Mouse (Mus musculus) CH12F3 (cell line): Measurements from ENCODE around the gene Sprr1b.
"Not testable (repeated sequence)": the region's sequence is repeated elsewhere in the genome, so short reads cannot be mapped to it uniquely, and the experiment has no call there.

Experiments used
- in situ Hi-C: fragments of 300-500 bp; cut with MboI; formaldehyde crosslinking; loops from 2 replicates; pipeline ENCODE4 v1.14.3; 2020; ENCODE audit warnings: low sequenced_read_pairs

Gene Sprr1b

DNA sequence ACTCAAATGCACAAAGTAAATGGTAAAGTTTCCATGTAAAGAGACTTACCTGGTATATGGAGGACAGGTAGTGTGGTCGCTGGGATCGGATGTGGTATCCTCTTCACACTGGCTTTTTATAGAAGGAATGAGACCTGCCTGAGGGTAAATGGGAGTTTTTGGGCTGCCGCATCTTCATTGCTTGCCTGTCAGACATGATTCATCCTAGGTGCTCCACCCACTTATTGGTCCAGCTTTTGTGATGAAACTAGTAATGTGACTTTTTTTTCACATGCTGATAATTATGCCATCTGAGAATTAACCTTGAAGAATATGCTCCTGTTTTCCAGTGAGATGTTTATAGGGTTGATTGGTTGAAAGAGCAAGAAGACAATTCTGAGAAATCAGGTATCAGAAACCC lies at the start of gene Sprr1b:
Sprr1b (minus strand) TSS at position 101 of the 400 bp plus-strand sequence.
- in situ Hi-C loops = no loop called here

DNA sequence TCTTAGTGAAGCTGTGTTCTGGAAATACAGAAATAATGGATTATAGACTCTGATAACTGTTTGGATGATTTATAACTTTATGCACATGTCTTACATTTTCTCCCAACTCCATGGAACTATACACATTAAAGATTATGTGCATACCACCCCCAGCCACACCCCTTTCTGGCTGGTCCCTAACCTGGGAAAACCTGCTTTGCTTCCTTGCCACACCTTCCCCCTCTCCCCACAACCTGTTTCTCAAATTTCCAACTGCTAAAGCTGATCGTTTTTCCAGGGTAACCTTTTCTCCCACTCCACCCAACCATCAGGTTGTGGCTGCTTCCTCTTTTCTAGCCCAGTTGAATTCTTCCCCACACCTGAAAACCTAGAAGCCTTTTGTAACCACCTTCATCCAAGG lies 47.7 kb upstream of the Sprr1b start:
- in situ Hi-C loops = no loop called here

DNA sequence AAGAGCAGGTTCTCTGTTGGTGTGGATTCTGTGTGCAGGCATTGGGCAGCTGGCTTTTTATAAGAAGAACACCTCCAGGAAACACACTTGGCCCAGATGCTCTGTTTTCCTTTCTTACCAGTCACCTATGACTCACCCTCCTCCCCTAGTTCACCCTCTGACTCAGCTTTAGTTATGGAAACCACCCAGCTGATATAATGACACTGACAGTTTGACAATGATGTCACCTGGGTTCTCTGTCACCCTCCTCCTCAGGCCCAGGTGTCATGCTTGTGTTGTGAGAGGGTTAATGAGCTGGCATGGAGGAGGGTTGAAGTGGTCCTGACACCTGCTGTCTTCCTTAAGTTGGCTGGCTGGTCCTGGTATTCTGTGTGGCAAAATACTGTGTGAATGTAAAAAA lies 47.3 kb upstream of the Sprr1b start, which contains the start of gene Sprr1a:
Sprr1a (minus strand) TSS at position 33 of the 400 bp plus-strand sequence.
- in situ Hi-C loops = no loop called here

DNA sequence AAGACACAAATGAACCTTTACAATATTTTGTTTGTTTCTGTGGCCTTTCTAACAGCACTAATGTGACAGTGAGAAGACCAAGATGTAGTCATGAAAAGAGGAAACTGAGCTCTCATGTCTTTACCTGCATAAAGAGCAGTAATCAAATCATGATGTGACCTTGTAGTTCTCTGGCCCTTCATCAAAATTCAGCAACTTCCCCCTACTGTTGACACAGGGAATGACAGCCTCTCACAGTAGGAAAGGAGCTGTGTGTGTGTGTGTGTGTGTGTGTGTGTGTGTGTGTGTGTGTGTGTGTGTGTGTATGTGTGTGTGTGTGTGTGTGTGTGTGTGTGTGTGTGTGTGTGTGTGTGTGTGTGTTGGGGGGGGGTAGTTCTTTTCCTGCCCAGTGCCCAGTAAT lies 42.7 kb upstream of the Sprr1b start:
- in situ Hi-C loops = not testable (repeated sequence)

DNA sequence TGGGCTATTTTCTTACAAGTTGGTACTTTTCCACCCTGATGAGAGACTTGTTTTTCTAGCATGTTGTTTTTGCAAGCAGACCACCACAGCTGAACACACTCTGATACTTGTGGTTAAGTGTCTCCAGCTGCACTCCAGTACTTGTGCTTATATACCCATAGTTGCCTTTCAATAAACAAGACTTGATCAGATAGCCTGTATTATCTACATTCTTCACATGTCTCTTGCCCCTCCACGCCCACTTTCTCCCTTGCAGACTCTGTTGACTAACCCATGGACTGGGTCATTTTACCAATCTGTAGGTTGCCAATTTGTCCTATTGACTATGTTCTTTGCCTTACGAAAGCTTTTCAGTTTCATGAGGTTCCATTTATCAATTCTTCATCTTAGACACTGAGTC lies 31.5 kb upstream of the Sprr1b start:
- in situ Hi-C loops = no loop called here

DNA sequence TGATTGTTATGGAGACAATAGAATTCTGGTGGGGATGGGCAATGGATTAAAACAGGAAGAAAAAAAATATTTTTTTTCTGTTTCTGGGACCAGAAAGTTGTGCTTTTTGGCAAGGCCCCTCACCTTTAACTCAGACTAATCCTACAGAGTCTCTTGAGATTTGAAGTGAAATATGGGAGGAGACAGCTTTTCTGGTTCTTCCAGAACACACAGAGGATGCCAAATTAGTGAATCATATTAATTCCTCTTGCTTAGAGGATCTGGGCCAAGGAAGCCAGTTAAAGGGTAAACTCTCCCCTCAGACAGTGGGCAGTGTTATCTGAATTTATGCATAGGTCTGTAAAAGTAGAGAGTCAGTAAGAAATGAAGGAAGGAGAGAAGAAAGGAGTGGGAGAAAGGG lies 28.8 kb upstream of the Sprr1b start:
- in situ Hi-C loops = no loop called here

DNA sequence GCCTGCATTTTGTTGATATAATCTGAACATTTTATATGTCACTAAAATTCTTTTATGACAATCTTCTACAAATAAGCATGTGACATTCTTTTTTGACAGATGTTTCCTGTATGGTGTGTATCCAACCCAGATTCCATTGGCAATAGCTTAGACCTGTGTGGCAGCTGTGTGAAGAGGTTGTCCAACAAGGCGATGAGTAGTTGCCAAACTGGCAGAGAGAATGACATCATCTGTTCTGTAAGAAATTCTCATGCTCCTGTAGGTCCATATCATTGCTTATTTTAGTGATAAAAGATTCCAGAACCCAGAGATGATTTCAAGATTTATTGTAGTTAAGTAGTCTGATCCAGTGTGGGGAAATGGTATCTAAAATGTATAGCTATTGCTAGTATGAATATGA lies 28.0 kb upstream of the Sprr1b start:
- in situ Hi-C loops = no loop called here

DNA sequence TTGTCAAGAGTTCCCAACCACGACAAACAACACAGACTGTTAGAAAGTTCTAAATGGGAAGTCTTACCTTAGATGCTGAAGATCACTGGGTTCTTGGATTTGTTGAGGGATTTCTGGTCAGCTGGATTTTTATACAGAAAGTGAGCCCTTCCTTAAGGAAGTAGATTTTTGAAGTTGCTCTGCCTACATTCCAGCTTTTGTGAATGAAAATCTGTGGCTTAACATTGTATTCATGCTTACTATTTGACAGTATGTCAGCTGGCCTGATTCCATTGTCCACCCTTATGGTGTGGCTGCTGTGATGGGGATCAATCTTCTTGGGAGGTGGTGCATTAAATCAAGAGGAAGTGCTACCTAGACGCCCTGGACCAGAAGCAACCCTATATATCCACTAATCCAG lies 20.0 kb upstream of the Sprr1b start, which contains the start of gene Sprr3:
Sprr3 (minus strand) TSS at position 101 of the 400 bp plus-strand sequence.
- in situ Hi-C loops = no loop called here

DNA sequence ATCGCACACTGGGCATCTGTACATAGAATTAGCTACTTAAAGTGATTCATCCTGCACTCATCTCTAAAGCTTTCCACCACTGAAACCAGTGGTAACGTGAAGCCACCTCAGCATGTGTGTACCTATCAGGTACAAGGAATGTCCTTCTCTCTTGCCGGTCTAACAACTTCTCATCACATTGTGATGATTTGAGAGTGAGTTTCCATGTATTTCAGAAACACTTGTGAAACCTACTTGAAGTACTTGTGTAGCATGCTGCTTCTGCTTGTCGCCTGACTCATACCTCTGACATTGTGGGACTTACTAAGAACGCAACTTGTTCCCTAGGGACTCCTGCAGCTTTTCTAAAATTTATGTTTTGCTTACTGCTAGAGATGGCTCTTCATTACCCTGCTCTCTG lies 16.6 kb upstream of the Sprr1b start:
- in situ Hi-C loops = no loop called here

DNA sequence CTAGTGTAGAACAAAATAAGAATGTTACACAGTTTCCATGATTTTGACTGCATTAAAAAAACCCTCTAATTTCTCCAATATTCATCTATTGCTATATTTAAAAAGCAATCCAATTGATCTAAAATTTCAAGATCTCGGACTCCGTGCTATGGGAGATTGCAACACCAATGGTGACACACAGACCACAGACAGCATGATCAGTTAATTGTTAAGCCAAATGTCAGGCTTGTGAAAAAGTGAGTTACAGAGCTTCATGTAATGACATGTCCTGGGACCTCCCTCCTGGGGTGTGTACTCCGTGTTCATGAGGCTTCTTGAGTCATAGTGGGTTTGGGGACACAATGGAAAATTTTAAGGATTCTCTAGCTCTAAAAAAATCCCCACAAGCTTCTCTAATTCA lies 1.6 kb upstream of the Sprr1b start:
- in situ Hi-C loops = no loop called here

DNA sequence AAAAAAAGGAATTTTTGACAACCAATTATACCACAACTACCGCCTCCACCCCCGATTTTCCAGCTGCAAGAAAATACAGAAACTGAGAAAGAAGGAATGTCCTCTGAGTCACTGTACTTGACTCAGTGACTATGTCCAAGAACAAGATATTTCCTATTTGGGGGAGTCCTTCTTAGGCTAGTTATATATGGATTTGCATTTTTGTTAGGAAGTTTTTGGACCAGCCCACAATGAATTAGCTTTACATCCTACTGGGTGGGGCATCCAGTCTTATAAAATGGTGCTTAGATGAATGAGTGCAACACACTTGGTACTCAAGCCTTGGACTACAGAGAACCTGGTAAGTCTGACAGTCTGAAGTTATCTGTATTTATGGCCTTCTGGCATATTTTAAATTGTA lies 6.3 kb downstream of the Sprr1b start, which contains the start of gene Sprr2k:
Sprr2k (plus strand) TSS at position 301 of the 400 bp plus-strand sequence.
- in situ Hi-C loops = no loop called here

DNA sequence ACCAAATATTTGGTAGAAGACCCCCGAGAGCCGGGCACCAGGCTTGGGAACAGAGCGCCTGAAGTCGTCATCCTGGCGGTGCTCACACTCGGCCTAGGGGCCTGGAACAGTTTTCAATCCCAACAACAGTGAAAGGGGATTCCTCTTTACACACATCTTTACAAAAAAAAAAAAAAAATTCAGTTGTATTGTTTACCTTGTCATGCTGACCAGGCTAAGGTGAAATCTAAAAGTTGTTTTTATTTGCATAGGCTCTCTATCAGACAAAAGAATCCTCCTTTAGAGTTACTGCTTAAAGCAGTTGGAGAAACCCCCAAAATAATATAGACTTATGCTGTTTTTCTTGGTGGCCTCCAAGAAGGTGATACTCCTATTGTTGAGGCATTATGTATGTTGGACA lies 9.3 kb downstream of the Sprr1b start, which contains the start of gene Gm9774:
Gm9774 (minus strand) TSS at position 101 of the 400 bp plus-strand sequence.
- in situ Hi-C loops = no loop called here

DNA sequence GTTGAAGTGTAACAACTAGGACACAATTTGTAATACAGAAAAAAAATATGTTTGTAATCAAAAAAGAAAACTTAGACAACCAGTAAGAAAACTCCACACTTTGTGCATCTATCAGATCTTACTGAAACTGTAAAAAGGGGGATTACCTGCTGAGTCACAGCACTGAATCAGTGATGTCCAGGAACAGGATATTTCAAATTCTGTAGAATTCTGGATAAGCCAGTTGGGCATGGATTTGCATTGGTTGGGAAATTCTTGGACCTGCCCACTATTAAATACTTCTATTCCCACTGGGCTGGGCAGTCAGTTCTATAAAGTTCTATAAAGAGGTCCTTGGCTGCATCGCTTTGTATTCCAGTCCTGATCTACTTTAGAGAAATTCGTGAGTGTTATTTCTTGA lies 20.8 kb downstream of the Sprr1b start, which contains the start of gene Sprr2j-ps:
Sprr2j-ps (plus strand) TSS at position 301 of the 400 bp plus-strand sequence.
- in situ Hi-C loops = no loop called here

DNA sequence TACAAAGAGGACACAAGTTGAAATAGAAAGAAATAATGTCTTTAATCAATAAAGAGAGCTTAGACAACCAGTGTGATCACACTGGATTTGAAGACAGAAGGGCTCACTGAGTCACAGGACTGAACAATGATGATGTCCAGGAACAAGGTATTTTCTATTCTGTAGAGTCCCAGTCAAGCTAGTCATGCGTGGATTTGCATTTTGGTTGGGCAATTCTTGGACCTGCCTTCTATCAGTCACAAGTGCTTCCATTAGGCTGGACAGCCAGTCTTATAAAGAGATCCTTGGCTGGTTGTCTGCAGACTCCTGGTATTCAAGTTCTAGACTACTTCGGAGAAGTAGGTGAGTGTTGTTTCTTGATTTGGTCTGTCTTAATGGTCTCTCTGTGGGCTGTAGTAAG lies 30.9 kb downstream of the Sprr1b start, which contains the start of gene Sprr2i:
Sprr2i (plus strand) TSS at position 301 of the 400 bp plus-strand sequence.
- in situ Hi-C loops = no loop called here

DNA sequence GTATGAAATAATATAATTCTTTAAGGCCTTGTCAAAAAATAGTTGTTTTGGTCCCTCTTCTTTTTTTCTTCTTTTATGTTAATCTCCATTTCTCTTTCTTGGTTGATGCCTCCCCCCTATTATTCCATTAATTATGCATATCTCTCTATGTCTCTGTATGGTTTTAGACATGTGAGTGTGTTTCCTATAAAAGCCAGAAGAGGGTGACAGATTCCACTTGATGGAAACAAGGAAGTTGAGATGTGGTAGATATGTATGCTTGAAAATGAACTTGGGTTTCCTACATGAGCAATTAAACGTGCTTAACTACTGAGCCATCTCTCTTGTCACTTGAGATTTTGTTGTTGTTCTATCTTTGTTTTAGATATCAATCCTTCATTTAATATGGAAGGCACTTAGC lies 44.3 kb downstream of the Sprr1b start:
- in situ Hi-C loops = no loop called here
